Mouse (Mus musculus) ovary, adult 2 months (tissue): ENCODE data around the gene Hes6. TPM values are rescaled to one million over a fixed set of nuclear protein-coding genes. Genes with fewer than 3 reads are reported as not detected.

Experiments
- polyA plus RNA-seq: library from polyadenylated mRNA; depleted of rRNA; stranded (reverse); fragments of >200 nt; gene quantifications from 2 replicates; pipeline ENCODE4 v1.2.3, GENCODE M21; 2012; rRNA removed

The Hes6 gene
- polyA plus RNA-seq, result 74.1 and 96.0 TPM in 2 replicates

DNA sequence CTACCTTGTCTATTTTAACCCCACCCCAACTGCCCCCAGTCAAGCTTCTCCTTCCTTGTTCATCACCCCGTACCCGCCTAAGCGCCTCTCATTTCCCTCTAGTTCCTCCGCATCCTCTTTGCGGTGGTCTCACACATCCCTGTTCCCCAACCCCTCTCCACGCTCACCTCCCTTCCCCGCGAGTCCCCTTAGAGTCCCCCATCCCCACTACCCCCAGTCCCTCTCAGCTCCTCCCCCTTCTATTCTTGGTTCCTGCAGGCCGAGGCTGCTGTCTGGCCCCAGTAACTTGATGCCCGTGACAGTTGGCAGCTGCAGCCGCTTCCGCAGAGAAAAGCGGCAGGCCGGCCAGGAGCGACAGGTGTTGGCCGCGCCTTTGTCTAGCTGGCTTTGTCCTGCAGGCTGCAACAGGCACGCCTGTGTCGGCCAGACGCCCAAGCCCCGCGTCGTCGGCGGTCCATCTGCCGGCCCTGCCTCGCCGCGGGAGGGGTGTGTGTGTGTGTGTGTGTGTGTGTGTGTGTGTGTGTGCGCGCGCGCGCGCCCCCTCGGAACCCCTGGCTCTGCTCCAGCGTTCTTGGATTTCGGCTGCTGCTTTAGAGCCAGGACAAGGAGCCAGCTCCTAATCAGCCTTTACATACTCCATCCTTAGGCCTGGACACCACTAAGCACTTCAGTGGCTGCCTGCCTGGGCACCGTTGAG is at the start of gene Hes6:
TSS of gene Hes6 (minus strand) at position 141 of the 697 bp plus-strand sequence.

DNA sequence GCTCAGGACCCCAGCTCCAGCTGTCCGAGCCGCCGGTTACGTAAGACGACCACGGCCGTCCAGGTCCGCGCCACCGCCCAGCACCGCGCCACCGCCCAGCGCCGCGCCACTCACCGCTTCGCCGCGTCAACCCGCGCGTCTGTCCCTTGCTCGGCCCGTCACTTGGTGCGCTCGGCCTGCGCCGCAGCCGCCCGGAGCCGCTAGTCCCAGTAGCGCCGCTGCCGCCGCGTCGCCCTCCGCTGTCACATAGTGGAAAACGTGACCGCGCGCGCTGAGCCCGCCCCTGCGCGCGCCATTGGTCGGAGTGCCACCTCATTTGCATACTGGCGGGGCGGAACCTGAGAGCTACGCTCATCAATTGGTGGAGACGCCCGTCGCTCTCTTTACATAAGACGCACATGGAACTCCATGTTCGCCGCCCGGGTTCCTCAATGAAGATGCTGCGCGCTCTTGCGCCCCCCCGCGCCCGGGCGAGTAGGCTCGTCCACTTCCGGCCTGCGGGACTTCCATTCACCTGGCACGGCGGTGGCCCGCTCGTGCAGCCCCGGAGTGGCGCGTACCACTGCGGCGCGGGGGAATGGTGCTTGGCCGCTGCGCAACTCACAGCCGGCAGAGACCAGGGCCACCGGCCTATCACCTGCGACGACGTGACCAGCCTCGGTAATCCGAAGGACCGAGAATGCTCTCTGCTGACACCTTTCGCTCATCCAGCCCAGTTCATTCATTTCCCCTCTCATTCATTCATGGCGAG is 45.4 kb upstream of the Hes6 start, which contains the start of gene Per2:
TSS of gene Per2 (minus strand) at position 266 of the 751 bp plus-strand sequence.

DNA sequence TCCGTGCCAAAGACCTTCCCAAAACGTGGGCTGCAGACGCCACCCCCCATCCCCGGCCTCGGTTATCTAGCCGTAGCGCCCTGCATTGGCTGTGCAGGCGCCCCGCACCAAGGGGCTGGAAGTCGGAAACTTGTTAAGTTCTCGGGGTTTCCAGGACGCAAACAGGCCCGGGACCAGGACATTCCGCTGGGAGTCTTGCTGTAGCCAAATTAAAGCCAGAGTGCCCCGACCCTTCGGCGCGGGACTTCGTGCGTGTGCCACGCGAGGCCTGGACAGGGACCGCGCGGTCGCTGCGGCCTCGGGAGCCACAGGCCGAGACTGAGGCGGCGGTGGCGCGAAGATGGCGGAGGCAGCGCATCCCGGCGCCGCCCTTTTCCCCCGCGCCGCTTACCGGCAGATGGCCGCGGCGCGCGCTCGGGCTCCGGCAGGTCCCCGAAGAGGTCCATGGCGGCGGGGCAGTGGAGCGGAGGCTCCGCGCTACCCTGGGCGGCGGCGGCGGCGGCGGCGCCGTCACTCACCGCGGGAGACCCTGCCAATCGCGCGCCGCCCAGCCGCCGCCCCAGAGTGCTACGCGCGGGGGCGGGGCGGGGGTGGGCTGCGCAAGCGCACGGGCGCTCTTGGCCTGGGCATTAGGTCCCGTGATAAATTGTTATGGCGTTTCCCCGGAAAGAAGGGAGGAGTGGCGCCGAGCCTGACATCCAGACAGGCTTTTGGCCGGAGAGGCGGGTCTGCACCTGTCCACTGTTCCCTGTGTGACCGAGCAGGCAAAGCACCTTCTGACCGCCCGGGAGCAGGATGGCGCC is 15.4 kb downstream of the Hes6 start, which contains the start of gene Ilkap:
TSS of gene Ilkap (minus strand) at position 556 of the 803 bp plus-strand sequence.

DNA sequence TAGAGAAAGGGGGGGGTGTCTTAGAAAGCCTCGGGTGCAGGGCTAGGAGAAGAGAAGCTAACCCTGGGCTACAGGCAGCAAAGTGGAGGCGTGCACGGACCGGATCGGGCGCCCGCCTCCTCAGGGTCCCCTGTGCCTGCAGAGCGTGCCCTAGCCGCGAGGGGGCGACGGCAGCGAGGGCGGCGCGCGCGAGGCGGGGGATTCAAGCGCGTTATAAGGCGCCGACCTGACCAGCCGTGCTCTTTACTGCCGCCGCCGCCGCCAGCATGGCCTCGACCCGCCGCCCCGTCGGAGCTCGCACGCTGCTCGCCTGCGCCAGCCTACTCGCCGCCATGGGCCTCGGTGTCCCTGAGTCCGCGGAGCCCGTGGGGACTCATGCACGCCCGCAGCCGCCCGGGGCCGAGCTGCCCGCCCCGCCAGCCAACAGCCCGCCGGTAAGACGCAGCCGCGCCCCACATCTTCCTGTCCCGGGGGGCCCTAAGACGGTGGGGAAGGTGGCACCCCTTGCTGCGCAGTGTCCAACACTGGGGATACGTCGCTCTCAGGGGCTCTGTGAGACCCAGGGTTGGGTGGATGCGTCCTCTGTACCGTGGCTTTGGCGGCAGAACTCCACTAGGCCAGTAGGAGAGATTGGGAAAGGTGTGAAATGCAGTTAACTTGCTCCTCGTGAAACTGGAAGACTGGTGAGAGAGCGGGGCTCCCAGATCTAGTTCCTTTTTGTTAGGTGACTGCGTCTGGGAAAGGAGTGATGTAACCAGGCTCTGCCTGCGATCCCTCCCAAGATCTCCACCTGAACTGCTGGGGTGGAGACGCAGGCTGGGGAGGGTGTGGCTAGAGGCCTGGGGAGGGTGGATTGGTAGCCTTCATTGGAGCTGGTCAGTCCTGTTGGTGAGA is 47.4 kb downstream of the Hes6 start, which contains the start of gene Erfe:
TSS of gene Erfe (plus strand) at position 216 of the 894 bp plus-strand sequence.

Other genes with a start within 250 kb of the Hes6 start
- gene Ramp1, start 234.2 kb downstream of the Hes6 start, polyA plus RNA-seq, result 70.7 and 89.7 TPM in 2 replicates
- gene Ube2f, start 163.7 kb downstream of the Hes6 start, polyA plus RNA-seq, result 22.7 and 23.2 TPM in 2 replicates
- 11.9 and 12.1 TPM in 2 replicates for gene Scly, start 115.7 kb downstream of the Hes6 start, polyA plus RNA-seq
- 0.37 and 0.52 TPM in 2 replicates for gene Espnl, start 92.0 kb downstream of the Hes6 start, polyA plus RNA-seq
- 11.1 and 13.9 TPM in 2 replicates for gene Klhl30, start 63.0 kb downstream of the Hes6 start, polyA plus RNA-seq
- 1.9 and 2.0 TPM in 2 replicates for gene Erfe, start 47.6 kb downstream of the Hes6 start, polyA plus RNA-seq
- gene Ilkap, start 15.2 kb downstream of the Hes6 start, polyA plus RNA-seq, result 73.5 and 87.0 TPM in 2 replicates
- gene Per2, start 45.3 kb upstream of the Hes6 start, polyA plus RNA-seq, result 13.6 and 18.4 TPM in 2 replicates
- gene Traf3ip1, start 80.6 kb upstream of the Hes6 start, polyA plus RNA-seq, result 8.9 and 10.7 TPM in 2 replicates
- gene Asb1, start 126.5 kb upstream of the Hes6 start, polyA plus RNA-seq, result 9.1 and 9.4 TPM in 2 replicates